Mouse (Mus musculus) embryonic facial prominence, embryonic 14.5 days (tissue): ENCODE measurements around the gene Rcbtb2. TPM values are rescaled to one million over a fixed set of nuclear protein-coding genes. Genes with fewer than 3 reads are reported as not detected.

Source experiments
- ATAC-seq: fragments of 200-750 bp; cut with Nextera tagmentation; 2 replicates; pipeline ENCODE4 v1.8.0; 2017; ENCODE audit warnings: low read depth, moderate number of reproducible peaks, moderate TSS enrichment
- DNase-seq: peaks from one replicate; pipeline ENCODE4 v3.0.0-alpha.2; 2015; ENCODE audit warnings: low spot score
- H3K27ac ChIP-seq: fragments of 300-500 bp; sonication (generic); replicated peaks from 2 replicates; pipeline ENCODE4 v1.5.1; 2014; ENCODE audit warnings: low read depth, mild to moderate bottlenecking, low read length, moderate library complexity
- H3K27me3 ChIP-seq: fragments of 300-500 bp; sonication (generic); replicated peaks from 2 replicates; pipeline ENCODE4 v1.6.1; 2014; ENCODE audit warnings: low read length; ENCODE audit not compliant: control insufficient read depth, insufficient read depth
- H3K36me3 ChIP-seq: fragments of 300-500 bp; sonication (generic); 2 replicates; pipeline ENCODE4 v1.6.1; 2014; ENCODE audit warnings: low read length, mixed read lengths; ENCODE audit not compliant: control insufficient read depth, insufficient read depth
- H3K4me1 ChIP-seq: fragments of 300-500 bp; sonication (generic); 2 replicates; pipeline ENCODE4 v1.6.1; 2014; ENCODE audit warnings: antibody characterized with exemption, low read length; ENCODE audit not compliant: control insufficient read depth, insufficient read depth
- H3K4me2 ChIP-seq: fragments of 300-500 bp; sonication (generic); 2 replicates; pipeline ENCODE4 v1.6.1; 2014; ENCODE audit warnings: low read depth, mild to moderate bottlenecking, low read length, moderate library complexity, mixed read lengths
- H3K4me3 ChIP-seq: fragments of 300-500 bp; sonication (generic); 2 replicates; pipeline ENCODE4 v1.5.1; 2014; ENCODE audit warnings: low read depth, mild to moderate bottlenecking, low read length
- H3K9ac ChIP-seq: fragments of 300-500 bp; sonication (generic); 2 replicates; pipeline ENCODE4 v1.6.1; 2014; ENCODE audit warnings: low read depth, mild to moderate bottlenecking, low read length, moderate library complexity, mixed read lengths
- H3K9me3 ChIP-seq: fragments of 300-500 bp; sonication (generic); 2 replicates; pipeline ENCODE4 v1.6.1; 2016; ENCODE audit warnings: low read length; ENCODE audit not compliant: control insufficient read depth
- WGBS: fragments of 180-500 bp; shearing (Covaris S2); extraction: QIAGEN DNeasy Blood & Tissue Kit; methylation state at CpG from one replicate; pipeline ENCODE4 v1.1.7; 2014; 5-methylcytosine and 5-hydroxymethylcytosine counted together
- polyA plus RNA-seq: library from polyadenylated mRNA; unstranded; fragments of >200 nt; fragmentation: Nextera tagmentation; extraction: Ambion mirVana; gene quantifications from 2 replicates; pipeline ENCODE4 v1.2.1, GENCODE M21; 2014

Rcbtb2 gene
- polyA plus RNA-seq, 1 experiment from 2014 or later = 86.4 TPM

DNA sequence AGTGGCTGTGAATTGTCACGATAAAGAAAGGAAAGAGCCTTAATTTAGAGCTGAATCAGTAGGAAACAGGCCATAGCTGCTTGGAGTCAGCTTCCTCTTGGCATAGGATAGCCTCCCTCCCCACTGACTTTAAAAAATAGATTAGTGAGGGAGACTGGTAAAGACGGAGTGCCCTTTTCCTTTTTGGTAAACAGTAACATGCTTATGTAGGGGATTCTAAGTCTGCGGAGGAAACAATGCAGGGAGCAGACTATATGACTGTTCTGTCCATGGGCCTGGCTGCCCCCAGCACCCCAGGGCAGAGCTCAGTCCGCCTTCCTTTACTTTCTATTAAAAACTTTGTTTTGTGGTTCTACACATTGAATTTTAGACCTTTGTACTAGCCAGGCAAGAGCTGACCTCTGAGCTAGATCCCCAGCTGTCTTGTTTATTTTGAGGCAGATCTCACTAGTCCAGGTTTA lies 56.4 kb downstream of the Rcbtb2 start:
- Histone ChIP-seq H3K9ac (no peak overlapping the region), H3K27me3 (no peaks in the 10 kb centered on the region), H3K9me3 (0 out of 2 replicates have a peak, but pooled peaks cover 1% of the 10 kb centered on the region), H3K36me3 (peaks cover 89% of the 10 kb centered on the region), H3K4me1 (0 out of 2 replicates have a peak, but pooled peaks cover 5% of the 10 kb centered on the region), H3K4me3 (no peak overlapping the region), H3K27ac (no peak overlapping the region), H3K4me2 (no peak overlapping the region)
- ATAC-seq = no peak
- WGBS = 85% methylated on average over 4 of the region's 4 CpGs
- peak; percentile 16 for DNase-seq

DNA sequence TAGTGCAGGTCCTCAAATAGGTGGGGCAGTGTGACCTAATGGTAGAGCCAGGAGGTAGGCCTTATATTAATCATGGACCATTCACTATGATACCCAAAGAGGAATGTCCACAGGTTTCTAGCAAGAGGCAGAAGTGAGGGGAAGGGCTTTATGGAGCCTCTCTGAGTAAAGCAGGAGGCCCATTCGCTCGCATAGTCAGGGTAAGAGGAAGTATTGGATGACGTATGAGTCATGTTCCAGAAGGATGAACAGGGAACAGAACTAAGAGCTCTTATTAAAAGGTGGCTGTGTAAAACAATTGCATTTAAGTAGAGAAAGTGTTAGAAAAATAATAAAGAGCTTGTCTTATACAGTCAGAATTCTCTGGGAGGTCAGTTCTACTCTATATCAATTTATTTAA lies 57.8 kb downstream of the Rcbtb2 start:
- no peak overlapping the region for H3K9ac ChIP-seq
- H3K36me3 ChIP-seq = peaks cover 93% of the 10 kb centered on the region
- H3K4me2 ChIP-seq = no peak overlapping the region
- no peak for ATAC-seq
- peaks cover 8% of the 10 kb centered on the region; the same call in 1 of the 2 replicates for H3K9me3 ChIP-seq
- 0 out of 2 replicates have a peak, but pooled peaks cover 5% of the 10 kb centered on the region for H3K4me1 ChIP-seq
- DNase-seq = no peak
- H3K27ac ChIP-seq = no peak overlapping the region
- 64% methylated on average over 3 of the region's 3 CpGs for WGBS
- no peaks in the 10 kb centered on the region for H3K27me3 ChIP-seq
- H3K4me3 ChIP-seq = no peak overlapping the region

DNA sequence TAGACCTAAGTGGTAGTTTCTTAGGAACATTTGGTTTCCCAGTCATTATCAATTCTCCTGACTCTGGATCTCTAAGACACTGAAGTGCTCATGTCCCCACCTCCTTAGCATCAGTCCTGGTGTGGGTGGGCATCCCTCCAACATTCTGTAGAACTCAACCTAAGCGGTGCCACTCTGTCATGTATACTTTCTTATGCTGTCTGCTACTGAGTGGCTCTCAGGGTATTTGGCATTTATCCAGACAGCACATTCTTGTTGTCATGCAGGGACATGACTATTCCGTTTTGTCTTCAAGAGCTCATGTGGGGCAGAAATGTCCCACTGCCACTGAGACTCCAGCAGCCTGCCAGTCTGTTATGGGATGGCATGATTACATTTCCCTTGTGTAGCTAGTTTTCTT lies 58.3 kb downstream of the Rcbtb2 start:
- 55% methylated on average over 2 of the region's 2 CpGs for WGBS
- Histone ChIP-seq H3K27me3 (no peaks in the 10 kb centered on the region), H3K9me3 (peaks cover 8% of the 10 kb centered on the region; the same call in 1 of the 2 replicates), H3K4me1 (0 out of 2 replicates have a peak, but pooled peaks cover 5% of the 10 kb centered on the region), H3K27ac (no peak overlapping the region), H3K36me3 (peaks cover 93% of the 10 kb centered on the region), H3K4me2 (no peak overlapping the region), H3K4me3 (no peak overlapping the region), H3K9ac (no peak overlapping the region)
- DNase-seq (peak; percentile 79), ATAC-seq (peak; percentile 79)

DNA sequence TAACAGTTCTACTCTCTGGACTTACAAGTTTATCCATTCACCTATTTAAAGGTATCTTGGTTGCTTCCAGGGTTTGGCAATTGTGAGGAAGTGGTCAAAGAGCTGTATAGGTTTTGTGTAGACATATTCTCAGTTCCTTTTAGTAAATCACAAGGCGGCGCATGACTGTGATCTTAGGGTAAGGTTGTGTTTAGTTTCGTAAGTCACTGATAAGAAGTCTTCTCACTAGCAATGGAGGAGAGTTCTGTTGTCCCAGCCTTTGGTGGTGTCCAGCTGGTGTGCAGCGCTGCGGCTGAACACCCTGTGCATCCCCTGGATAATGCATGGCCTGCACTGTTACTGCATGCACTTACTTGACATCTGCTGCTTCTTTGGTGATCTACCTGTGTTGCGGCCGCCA lies 64.0 kb downstream of the Rcbtb2 start:
- peaks cover 8% of the 10 kb centered on the region; the same call in 1 of the 2 replicates for H3K9me3 ChIP-seq
- no peak overlapping the region for H3K4me2 ChIP-seq
- H3K27ac ChIP-seq = no peak overlapping the region
- no peak for DNase-seq
- no peaks in the 10 kb centered on the region for H3K27me3 ChIP-seq
- H3K4me3 ChIP-seq = no peak overlapping the region
- no peak for ATAC-seq
- no peaks in the 10 kb centered on the region for H3K4me1 ChIP-seq
- H3K9ac ChIP-seq = no peak overlapping the region
- WGBS = 85% methylated on average over 7 of the region's 7 CpGs
- peaks cover 48% of the 10 kb centered on the region for H3K36me3 ChIP-seq

DNA sequence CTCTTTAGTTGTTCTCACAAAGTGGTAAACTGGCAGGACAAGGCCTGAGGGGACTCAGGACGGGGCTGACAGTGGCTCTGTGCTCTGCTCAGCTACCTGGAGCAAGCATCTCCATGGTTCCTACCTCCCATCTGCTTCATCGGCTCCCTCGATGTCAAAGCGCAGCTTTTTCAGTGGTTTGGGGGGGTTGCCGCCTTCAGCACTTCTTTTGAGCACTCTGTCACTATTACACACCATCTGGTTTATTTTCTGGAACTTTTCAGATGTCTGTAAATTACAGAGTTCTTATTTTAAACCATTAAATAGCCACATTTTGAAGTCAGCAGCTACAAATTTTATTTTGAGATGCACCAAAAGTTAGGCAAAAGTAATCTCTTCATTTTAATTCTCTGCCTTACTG lies 76.2 kb downstream of the Rcbtb2 start:
- 50% methylated on average over 5 of the region's 5 CpGs for WGBS
- ATAC-seq (no peak), DNase-seq (no peak)
- Histone ChIP-seq H3K4me3 (no peak overlapping the region), H3K36me3 (peaks cover 21% of the 10 kb centered on the region), H3K4me2 (no peak overlapping the region), H3K27ac (no peak overlapping the region; the same call in 1 of the 2 replicates), H3K27me3 (no peaks in the 10 kb centered on the region), H3K9me3 (no peaks in the 10 kb centered on the region), H3K4me1 (no peaks in the 10 kb centered on the region), H3K9ac (no peak overlapping the region)

DNA sequence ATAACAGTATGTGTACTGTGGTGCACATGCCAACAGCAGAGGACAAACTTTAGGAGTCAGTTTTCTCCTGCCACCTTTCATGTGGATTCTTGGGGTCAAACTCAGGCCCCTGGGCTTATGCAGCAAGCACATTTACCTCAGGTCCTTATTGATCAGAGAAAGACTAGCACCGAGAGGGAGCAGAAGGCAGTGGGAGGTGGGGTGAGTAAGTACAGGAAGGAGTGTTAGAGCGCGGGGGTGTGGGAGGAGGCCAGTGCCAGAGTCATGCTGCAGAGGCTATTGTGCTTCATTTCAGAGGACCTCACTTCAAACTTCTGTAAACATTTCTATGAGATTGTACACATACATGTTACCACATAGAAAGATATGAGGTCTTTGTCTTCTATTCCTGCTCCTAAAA lies 78.6 kb downstream of the Rcbtb2 start:
- H3K4me1 ChIP-seq = no peaks in the 10 kb centered on the region
- 62% methylated on average over 3 of the region's 3 CpGs for WGBS
- H3K4me2 ChIP-seq = no peak overlapping the region
- no peak overlapping the region for H3K27ac ChIP-seq
- ATAC-seq = no peak
- H3K4me3 ChIP-seq = no peak overlapping the region
- H3K9ac ChIP-seq = no peak overlapping the region
- peaks cover 14% of the 10 kb centered on the region; the same call in 1 of the 2 replicates for H3K36me3 ChIP-seq
- no peaks in the 10 kb centered on the region for H3K9me3 ChIP-seq
- no peak for DNase-seq
- H3K27me3 ChIP-seq = no peaks in the 10 kb centered on the region

DNA sequence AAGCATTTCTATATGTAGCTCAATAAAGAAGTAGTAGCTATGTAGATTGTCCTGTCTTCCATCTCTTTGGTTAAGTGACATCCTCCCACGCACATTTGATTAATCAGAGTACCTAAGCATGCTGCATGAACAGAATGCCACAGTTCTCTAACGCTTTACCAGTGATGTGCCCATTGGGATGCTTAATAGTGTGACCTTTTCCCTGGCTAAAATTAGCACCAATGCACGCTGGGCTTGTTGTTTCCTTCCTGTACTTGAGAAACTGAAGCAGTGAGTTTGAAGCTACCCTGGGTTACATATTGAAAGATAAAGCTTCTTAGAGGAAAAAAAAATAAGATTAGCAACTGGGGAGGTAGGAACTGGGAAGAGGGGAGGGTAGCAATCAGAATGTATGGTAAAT lies 81.2 kb downstream of the Rcbtb2 start:
- Histone ChIP-seq H3K4me3 (no peak overlapping the region), H3K9me3 (no peaks in the 10 kb centered on the region), H3K27ac (no peak overlapping the region), H3K4me2 (no peak overlapping the region), H3K36me3 (peaks cover under 1% of the 10 kb centered on the region; the same call in 1 of the 2 replicates), H3K9ac (no peak overlapping the region), H3K27me3 (no peaks in the 10 kb centered on the region), H3K4me1 (no peaks in the 10 kb centered on the region)
- DNase-seq = no peak
- 67% methylated on average over 3 of the region's 3 CpGs for WGBS
- ATAC-seq = no peak

DNA sequence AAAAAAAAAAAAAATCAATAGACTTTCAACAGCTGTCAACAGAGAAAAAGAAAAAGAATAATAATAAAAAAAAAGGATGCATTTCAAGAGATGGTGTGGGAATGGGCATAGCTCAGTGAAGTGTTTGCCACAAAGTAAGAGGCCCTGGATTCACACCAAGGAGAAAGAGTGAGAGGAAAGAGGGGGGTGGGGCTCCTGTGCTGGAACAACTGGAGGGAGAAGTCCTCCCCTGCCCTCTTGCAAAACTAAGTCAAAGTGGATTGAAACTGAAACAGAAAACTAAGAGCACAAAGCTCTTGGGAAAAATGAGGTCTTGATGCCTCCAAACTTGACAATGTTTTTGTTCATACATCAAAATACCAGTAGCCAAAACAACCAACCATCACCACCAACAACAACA lies 86.4 kb downstream of the Rcbtb2 start:
- no peak for DNase-seq
- no peak for ATAC-seq
- H3K4me2 ChIP-seq = no peak overlapping the region
- no peak overlapping the region for H3K4me3 ChIP-seq
- no peaks in the 10 kb centered on the region for H3K27me3 ChIP-seq
- no peak overlapping the region for H3K27ac ChIP-seq
- H3K9ac ChIP-seq = no peak overlapping the region
- no peaks in the 10 kb centered on the region for H3K4me1 ChIP-seq
- H3K36me3 ChIP-seq = 0 out of 2 replicates have a peak, but pooled peaks cover 5% of the 10 kb centered on the region
- no peaks in the 10 kb centered on the region for H3K9me3 ChIP-seq

DNA sequence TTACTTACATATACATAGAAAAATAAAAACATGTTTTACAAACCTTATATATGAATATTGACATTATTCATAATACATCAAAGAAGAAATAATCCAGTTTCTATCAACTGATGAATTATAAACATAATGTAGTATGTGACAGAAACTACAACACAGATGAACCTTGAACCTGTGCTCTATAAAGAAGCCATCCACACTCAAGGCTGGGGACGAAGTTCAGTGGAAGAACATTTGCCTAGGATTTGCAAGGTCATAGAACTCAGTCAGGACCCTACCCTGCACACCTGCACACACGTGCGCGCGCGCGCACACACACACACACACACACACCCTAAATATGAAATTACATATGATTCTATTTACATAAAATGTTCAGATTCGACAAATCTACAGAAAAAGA lies 87.4 kb downstream of the Rcbtb2 start:
- ATAC-seq (no peak), DNase-seq (no peak)
- 93% methylated on average over 8 of the region's 8 CpGs for WGBS

More for the DNA sequence above, 87.4 kb downstream of the Rcbtb2 start:
- Histone ChIP-seq H3K4me2 (no peak overlapping the region), H3K4me1 (no peaks in the 10 kb centered on the region), H3K9ac (no peak overlapping the region), H3K4me3 (no peak overlapping the region), H3K27ac (no peak overlapping the region), H3K27me3 (no peaks in the 10 kb centered on the region), H3K36me3 (peaks cover 9% of the 10 kb centered on the region), H3K9me3 (no peaks in the 10 kb centered on the region)
